Mouse (Mus musculus): ENCODE data around the gene Camkmt. TPM values are rescaled to one million over a fixed set of nuclear protein-coding genes. Genes with fewer than 3 reads are reported as not detected.

Camkmt gene
- polyA plus RNA-seq, 2 experiments from 2014 or later: 6.6 to 7.6 TPM

GRCm38 (mm10) chr17:85308566-85308965 is 218.2 kb downstream of the Camkmt start:
- no peak for ATAC-seq

GRCm38 (mm10) chr17:85309046-85309445 is 218.7 kb downstream of the Camkmt start:
- ATAC-seq: no peak

- no peak for ATAC-seq
These were observed 221.0 kb downstream of the Camkmt start for GRCm38 (mm10) chr17:85311348-85311747.

GRCm38 (mm10) chr17:85318401-85318800 is 228.0 kb downstream of the Camkmt start:
- no peak for ATAC-seq

- no peak for ATAC-seq
These were observed 229.5 kb downstream of the Camkmt start for GRCm38 (mm10) chr17:85319779-85320300.

GRCm38 (mm10) chr17:85328901-85329300 is 238.5 kb downstream of the Camkmt start:
- no peak for ATAC-seq

- ATAC-seq: no peak
These were observed 245.1 kb downstream of the Camkmt start for GRCm38 (mm10) chr17:85335464-85335863.

GRCm38 (mm10) chr17:85337666-85338065 is 247.3 kb downstream of the Camkmt start:
- no peak for ATAC-seq

- ATAC-seq: no peak
These were observed 250.9 kb downstream of the Camkmt start for GRCm38 (mm10) chr17:85341134-85341700.

GRCm38 (mm10) chr17:85342471-85342870 is 252.1 kb downstream of the Camkmt start:
- ATAC-seq: no peak

GRCm38 (mm10) chr17:85343435-85343834 is 253.1 kb downstream of the Camkmt start:
- no peak for ATAC-seq

- ATAC-seq: no peak
These were observed 256.3 kb downstream of the Camkmt start for GRCm38 (mm10) chr17:85346701-85347100.

- no peak for ATAC-seq
These were observed 259.1 kb downstream of the Camkmt start for GRCm38 (mm10) chr17:85349331-85349935.

GRCm38 (mm10) chr17:85351301-85351700 is 260.9 kb downstream of the Camkmt start:
- ATAC-seq: no peak

GRCm38 (mm10) chr17:85352731-85353130 is 262.4 kb downstream of the Camkmt start:
- ATAC-seq: no peak

GRCm38 (mm10) chr17:85353191-85353590 is 262.8 kb downstream of the Camkmt start:
- ATAC-seq: no peak

GRCm38 (mm10) chr17:85353636-85354035 is 263.3 kb downstream of the Camkmt start:
- ATAC-seq: no peak

- ATAC-seq: no peak
These were observed 265.0 kb downstream of the Camkmt start for GRCm38 (mm10) chr17:85355356-85355755.

GRCm38 (mm10) chr17:85361006-85361405 is 270.7 kb downstream of the Camkmt start:
- no peak for ATAC-seq

GRCm38 (mm10) chr17:85367319-85367718 is 277.0 kb downstream of the Camkmt start:
- no peak for ATAC-seq

- ATAC-seq: no peak
These were observed 278.4 kb downstream of the Camkmt start for GRCm38 (mm10) chr17:85368776-85369175.

GRCm38 (mm10) chr17:85372076-85372475 is 281.7 kb downstream of the Camkmt start:
- ATAC-seq: no peak

- no peak for ATAC-seq
These were observed 282.2 kb downstream of the Camkmt start for GRCm38 (mm10) chr17:85372523-85372922.

- no peak for ATAC-seq
These were observed 283.9 kb downstream of the Camkmt start for GRCm38 (mm10) chr17:85374100-85374833.

Measured in activated CD4-positive, CD25-positive, alpha-beta regulatory T cell, adult 4 months (primary cell).